Mouse (Mus musculus) MEL (cell line): ENCODE measurements at regions not wholly inside any gene's neighbourhood (a gene's known extent, or its start where the extent isn't known, plus 50 kb on each side); places are given as distances from the start of the nearest gene placed in this dataset.
"Not testable (repeated sequence)": the region's sequence is repeated elsewhere in the genome, so short reads cannot be mapped to it uniquely, and the experiment has no call there.

Source experiments
- DNase-seq: peaks from one replicate; pipeline ENCODE4 v3.0.0; 2011; ENCODE audit warnings: low read depth, low spot score
- H3K27ac ChIP-seq: 2 replicates; pipeline ENCODE4 v1.5.1; 2012; ENCODE audit warnings: low read depth, mild to moderate bottlenecking, control low read depth, low read length, moderate library complexity; ENCODE audit not compliant: control insufficient read depth
- H3K27me3 ChIP-seq, 2 experiments: fragments of 150-350 bp in 1 of 2; sonication (generic) in 1 of 2; 2 replicates each; pipeline ENCODE4 v1.6.1; 2012; ENCODE audit warnings: low read length in 2 of 2, mild to moderate bottlenecking in 2 of 2, improper control_type of control experiment in 1 of 2, moderate library complexity in 1 of 2; ENCODE audit not compliant: insufficient read depth in 2 of 2, control insufficient read depth in 1 of 2
- H3K36me3 ChIP-seq, 2 experiments: 2 replicates each; pipeline ENCODE4 v1.6.1; 2012 to 2014; ENCODE audit warnings: low read length in 2 of 2, improper control_type of control experiment in 1 of 2, inconsistent platforms in 1 of 2, mild to moderate bottlenecking in 1 of 2; ENCODE audit not compliant: insufficient read depth in 2 of 2, control insufficient read depth in 1 of 2
- H3K4me1 ChIP-seq, 2 experiments: fragments of 150-350 bp in 1 of 2; sonication (generic) in 1 of 2; 2 replicates each; pipeline ENCODE4 v1.6.1; 2012; ENCODE audit warnings: low read length in 2 of 2, improper control_type of control experiment in 1 of 2, mild to moderate bottlenecking in 1 of 2; ENCODE audit not compliant: insufficient read depth in 2 of 2, control insufficient read depth in 1 of 2
- H3K4me3 ChIP-seq, 2 experiments: fragments of 150-350 bp in 1 of 2; sonication (generic) in 1 of 2; 2 replicates each; pipeline ENCODE4 v1.5.1; 2012; ENCODE audit warnings: low read depth in 2 of 2, low read length in 2 of 2, mild to moderate bottlenecking in 2 of 2, moderate library complexity in 2 of 2, control low read depth in 1 of 2, improper control_type of control experiment in 1 of 2; ENCODE audit not compliant: control insufficient read depth in 1 of 2, insufficient read depth in 1 of 2
- H3K79me2 ChIP-seq: 2 replicates; pipeline ENCODE4 v1.6.1; 2012; ENCODE audit warnings: mild to moderate bottlenecking, low read length, moderate library complexity; ENCODE audit not compliant: control insufficient read depth, poor library complexity, insufficient read depth
- H3K9ac ChIP-seq: 2 replicates; pipeline ENCODE4 v1.6.1; 2012; ENCODE audit warnings: low read depth, mild to moderate bottlenecking, control low read depth, low read length, moderate library complexity; ENCODE audit not compliant: control insufficient read depth, poor library complexity, severe bottlenecking
- H3K9me3 ChIP-seq: fragments of 150-350 bp; sonication (generic); replicated peaks from 2 replicates; pipeline ENCODE4 v1.6.1; 2012; ENCODE audit warnings: mild to moderate bottlenecking, low read length, improper control_type of control experiment, moderate library complexity; ENCODE audit not compliant: insufficient read depth
- BHLHE40 ChIP-seq: IDR thresholded peaks from 2 replicates; pipeline ENCODE4 v1.6.1; 2012; ENCODE audit warnings: low read depth, mild to moderate bottlenecking, inconsistent platforms, low read length, improper control_type of control experiment, borderline replicate concordance
- CTCF ChIP-seq, 3 experiments: IDR thresholded peaks in 2 of 3; conservative IDR thresholded peaks in 1 of 3; 2 replicates each; pipeline ENCODE4 v1.5.1; 2011 to 2012; ENCODE audit warnings: low read length in 3 of 3, low read depth in 2 of 3, mild to moderate bottlenecking in 2 of 3, improper control_type of control experiment in 1 of 3, inconsistent platforms in 1 of 3, mixed read lengths in 1 of 3, moderate library complexity in 1 of 3; ENCODE audit not compliant: control insufficient read depth in 1 of 3, insufficient read depth in 1 of 3, poor library complexity in 1 of 3, severe bottlenecking in 1 of 3
- E2F4 ChIP-seq: IDR thresholded peaks from 2 replicates; pipeline ENCODE4 v1.6.1; 2011; ENCODE audit warnings: low read depth, low read length, improper control_type of control experiment, borderline replicate concordance
- ETS1 ChIP-seq: IDR thresholded peaks from 2 replicates; pipeline ENCODE4 v1.6.1; 2012; ENCODE audit warnings: low read depth, mild to moderate bottlenecking, inconsistent platforms, low read length, improper control_type of control experiment, moderate library complexity
- GABPA ChIP-seq: IDR thresholded peaks from 2 replicates; pipeline ENCODE4 v1.6.1; 2012; ENCODE audit warnings: low read depth, mild to moderate bottlenecking, inconsistent platforms, low read length, improper control_type of control experiment, moderate library complexity
- HCFC1 ChIP-seq: IDR thresholded peaks from 2 replicates; pipeline ENCODE4 v1.6.1; 2012; ENCODE audit warnings: low read depth, mild to moderate bottlenecking, inconsistent platforms, low read length, improper control_type of control experiment, moderate library complexity
- JUND ChIP-seq: IDR thresholded peaks from 2 replicates; pipeline ENCODE4 v1.6.1; 2011; ENCODE audit warnings: low read depth, mild to moderate bottlenecking, improper control_type of control experiment, low read length
- KAT2A ChIP-seq: conservative IDR thresholded peaks from 2 replicates; pipeline ENCODE4 v1.6.1; 2012; ENCODE audit warnings: low read depth, low read length, improper control_type of control experiment, inconsistent platforms
- MAX ChIP-seq: IDR thresholded peaks from 2 replicates; pipeline ENCODE4 v1.6.1; 2011; ENCODE audit warnings: low read length, improper control_type of control experiment
- MAZ ChIP-seq: IDR thresholded peaks from 2 replicates; pipeline ENCODE4 v1.6.1; 2012; ENCODE audit warnings: low read depth, mild to moderate bottlenecking, inconsistent platforms, low read length, improper control_type of control experiment
- POLR2A ChIP-seq, 2 experiments: IDR thresholded peaks; 2 replicates each; pipeline ENCODE4 v1.6.1; 2011 to 2012; ENCODE audit warnings: low read length in 2 of 2, mild to moderate bottlenecking in 2 of 2, control low read depth in 1 of 2, improper control_type of control experiment in 1 of 2, low read depth in 1 of 2, moderate library complexity in 1 of 2; ENCODE audit not compliant: control insufficient read depth in 1 of 2, insufficient read depth in 1 of 2, poor library complexity in 1 of 2
- POLR2AphosphoS5 ChIP-seq: IDR thresholded peaks from 2 replicates; pipeline ENCODE4 v1.6.1; 2012; ENCODE audit warnings: low read depth, borderline replicate concordance, mild to moderate bottlenecking, inconsistent platforms, low read length, moderate library complexity, mixed read lengths
- RAD21 ChIP-seq: IDR thresholded peaks from 2 replicates; pipeline ENCODE4 v1.6.1; 2011; ENCODE audit warnings: mild to moderate bottlenecking, low read depth, low read length, improper control_type of control experiment
- RCOR1 ChIP-seq: IDR thresholded peaks from 2 replicates; pipeline ENCODE4 v1.6.1; 2012; ENCODE audit warnings: low read depth, mild to moderate bottlenecking, inconsistent platforms, low read length, improper control_type of control experiment
- SMC3 ChIP-seq: IDR thresholded peaks from 2 replicates; pipeline ENCODE4 v1.6.1; 2011; ENCODE audit warnings: low read depth, low read length, improper control_type of control experiment
- TCF12 ChIP-seq: IDR thresholded peaks from 2 replicates; pipeline ENCODE4 v1.6.1; 2014; ENCODE audit warnings: low read depth, mild to moderate bottlenecking, inconsistent platforms, low read length, improper control_type of control experiment, moderate library complexity
- UBTF ChIP-seq: IDR thresholded peaks from 2 replicates; pipeline ENCODE4 v1.6.1; 2012; ENCODE audit warnings: low read depth, mild to moderate bottlenecking, inconsistent platforms, low read length, improper control_type of control experiment, moderate library complexity, borderline replicate concordance; ENCODE audit not compliant: insufficient read depth
- USF1 ChIP-seq: IDR thresholded peaks from 2 replicates; pipeline ENCODE4 v1.6.1; 2014; ENCODE audit warnings: low read depth, mild to moderate bottlenecking, inconsistent platforms, low read length, improper control_type of control experiment, moderate library complexity
- ZC3H11A ChIP-seq: IDR thresholded peaks from 2 replicates; pipeline ENCODE4 v1.6.1; 2012; ENCODE audit warnings: low read depth, mild to moderate bottlenecking, inconsistent platforms, low read length, improper control_type of control experiment
- ZKSCAN1 ChIP-seq: IDR thresholded peaks from 2 replicates; pipeline ENCODE4 v1.6.1; 2012; ENCODE audit warnings: low read depth, mild to moderate bottlenecking, inconsistent platforms, low read length, improper control_type of control experiment, moderate library complexity

DNA sequence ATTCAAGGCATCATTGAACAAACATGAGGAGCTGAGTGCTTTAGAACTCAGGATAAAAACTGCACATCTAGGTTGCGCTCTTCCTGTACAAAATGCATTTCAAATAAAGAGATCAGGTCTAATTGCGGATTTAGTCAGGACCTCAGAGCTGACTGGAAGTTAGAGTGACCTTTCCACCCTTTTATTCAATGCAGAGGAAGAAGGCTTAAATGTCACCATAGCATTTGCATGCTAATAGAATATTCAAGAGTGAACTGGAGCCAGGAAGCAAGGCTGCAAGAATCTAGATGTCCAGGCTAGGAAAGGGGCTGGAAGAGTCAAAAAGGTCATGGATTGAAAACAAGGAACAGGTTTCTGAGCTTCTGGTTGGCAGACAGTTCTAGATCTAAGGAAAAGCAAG lies 593.7 kb downstream of the Cntn3 start:
- Histone ChIP-seq H3K4me3 (no peak overlapping the region), H3K9me3 (no peaks in the 10 kb centered on the region), H3K9ac (no peak overlapping the region), H3K27me3 (no peaks in the 10 kb centered on the region), H3K4me1 (no peaks in the 10 kb centered on the region), H3K36me3 (no peaks in the 10 kb centered on the region), H3K27ac (no peak overlapping the region), H3K79me2 (no peaks in the 10 kb centered on the region)
- TF ChIP-seq ZKSCAN1, result no peak
- TF ChIP-seq CTCF (IDR thresholded peaks at IDR 0.05 in 2 of 3, conservative IDR thresholded peaks at IDR 0.05 in 1 of 3; ENCODE audit: control insufficient read depth in 1 of 3, insufficient read depth in 1 of 3, low read depth in 2 of 3, low read length in 3 of 3, poor library complexity in 1 of 3, severe bottlenecking in 1 of 3), result no peak
- TF ChIP-seq ETS1, result no peak
- TF ChIP-seq SMC3, result no peak
- TF ChIP-seq HCFC1, result no peak
- TF ChIP-seq GABPA, result no peak
- no peak for TF ChIP-seq USF1
- TF ChIP-seq TCF12, result no peak
- no peak for DNase-seq

DNA sequence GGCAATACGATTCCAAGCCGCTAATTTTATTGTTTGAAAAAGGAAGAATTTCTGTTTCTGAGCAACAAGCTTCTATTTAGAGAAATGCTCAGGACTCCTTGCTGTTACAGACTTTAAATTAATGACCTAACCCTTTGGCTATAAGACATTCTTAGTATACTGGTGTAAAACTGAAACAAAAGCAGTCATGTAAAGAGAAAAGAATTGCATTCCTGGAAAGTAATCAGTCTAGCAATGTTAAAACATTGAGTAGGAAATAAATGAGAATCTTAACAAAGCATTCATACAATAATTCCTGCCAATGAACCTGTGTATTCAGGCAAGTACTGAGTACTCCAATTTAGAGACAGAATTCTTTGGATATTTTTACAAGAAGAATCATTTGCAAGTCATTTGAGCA lies 587.2 kb upstream of the Pdzrn3 start:
- H3K4me1 ChIP-seq, result no peaks in the 10 kb centered on the region
- no peaks in the 10 kb centered on the region for H3K27me3 ChIP-seq
- H3K4me3 ChIP-seq, result no peak overlapping the region
- H3K79me2 ChIP-seq, result no peaks in the 10 kb centered on the region
- no peak overlapping the region for H3K9ac ChIP-seq
- H3K9me3 ChIP-seq, result no peaks in the 10 kb centered on the region
- no peak for TF ChIP-seq JUND
- TF ChIP-seq MAX, result no peak
- no peak for TF ChIP-seq BHLHE40
- no peak for TF ChIP-seq E2F4
- TF ChIP-seq UBTF, result no peak
- no peak for TF ChIP-seq MAZ
- TF ChIP-seq ZC3H11A, result no peak
- TF ChIP-seq RCOR1, result no peak
- no peak for TF ChIP-seq KAT2A
- TF ChIP-seq ETS1, result no peak
- no peak for TF ChIP-seq RAD21
- no peak for TF ChIP-seq HCFC1
- no peak for TF ChIP-seq POLR2AphosphoS5
- TF ChIP-seq POLR2A (IDR thresholded peaks at IDR 0.05; ENCODE audit: control insufficient read depth in 1 of 2, insufficient read depth in 1 of 2, low read depth in 1 of 2, low read length in 2 of 2, poor library complexity in 1 of 2), result no peak
- TF ChIP-seq USF1, result no peak
- TF ChIP-seq, all 39 proteins: peak for 0
- Histone ChIP-seq H3K27ac (no peak overlapping the region), H3K36me3 (no peaks in the 10 kb centered on the region)
- DNase-seq, result no peak

DNA sequence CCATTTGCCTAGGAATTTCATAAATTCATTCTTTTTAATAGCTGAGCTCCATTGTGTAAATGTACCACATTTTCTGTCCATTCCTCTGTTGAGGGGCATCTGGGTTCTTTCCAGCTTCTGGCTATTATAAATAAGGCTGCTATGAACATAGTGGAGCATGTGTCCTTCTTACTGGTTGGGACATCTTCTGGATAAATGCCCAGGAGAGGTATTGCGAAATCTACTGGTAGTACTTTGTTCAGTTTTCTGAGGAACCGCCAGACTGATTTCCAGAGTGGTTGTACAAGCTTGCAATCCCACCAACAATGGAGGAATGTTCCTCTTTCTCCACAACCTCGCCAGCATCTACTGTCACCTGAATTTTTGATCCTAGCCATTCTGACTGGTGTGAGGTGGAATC lies 583.8 kb upstream of the Pdzrn3 start:
- not testable (repeated sequence) for H3K9me3 ChIP-seq, H3K4me1 ChIP-seq, H3K9ac ChIP-seq, H3K27ac ChIP-seq, H3K79me2 ChIP-seq, DNase-seq, H3K4me3 ChIP-seq, H3K27me3 ChIP-seq, H3K36me3 ChIP-seq
